Mouse (Mus musculus): ENCODE data around the gene Ptprm. TPM values are rescaled to one million over a fixed set of nuclear protein-coding genes. Genes with fewer than 3 reads are reported as not detected.

Ptprm gene
- polyA plus RNA-seq, 1 experiment from 2014 or later, result 10.3 TPM

- Histone ChIP-seq H3K4me1 (ENCODE audit: control insufficient read depth, insufficient read depth, low read length) (no peaks in the 10 kb centered on the region), H3K4me2 (ENCODE audit: low read depth, low read length) (no peak overlapping the region), H3K4me3 (ENCODE audit: low read depth, low read length) (no peak overlapping the region), H3K9ac (replicated peaks; ENCODE audit: low read length) (no peak overlapping the region), H3K27ac (replicated peaks; ENCODE audit: low read depth, low read length) (no peak overlapping the region), H3K36me3 (replicated peaks; ENCODE audit: control insufficient read depth, insufficient read depth, low read depth, low read length) (no peaks in the 10 kb centered on the region), H3K27me3 (ENCODE audit: control insufficient read depth, insufficient read depth, low read length) (no peaks in the 10 kb centered on the region), H3K9me3 (replicated peaks; ENCODE audit: control insufficient read depth, low read length) (no peaks in the 10 kb centered on the region)
- no peak for ATAC-seq (replicated peaks; ENCODE audit: insufficient number of reproducible peaks, low FRiP score, low TSS enrichment, low read depth)
- DNase-seq (ENCODE audit: low spot score), result no peak
- WGBS, result 85% methylated on average over 2 of the region's 2 CpGs
These were observed 188.4 kb downstream of the Ptprm start for GRCm38 (mm10) chr17:67165876-67166275.

GRCm38 (mm10) chr17:67159611-67160010 lies 194.6 kb downstream of the Ptprm start:
- Histone ChIP-seq H3K27me3 (ENCODE audit: control insufficient read depth, insufficient read depth, low read length) (no peaks in the 10 kb centered on the region), H3K4me2 (ENCODE audit: low read depth, low read length) (no peak overlapping the region), H3K9me3 (replicated peaks; ENCODE audit: control insufficient read depth, low read length) (no peaks in the 10 kb centered on the region), H3K9ac (replicated peaks; ENCODE audit: low read length) (no peak overlapping the region), H3K36me3 (replicated peaks; ENCODE audit: control insufficient read depth, insufficient read depth, low read depth, low read length) (no peaks in the 10 kb centered on the region), H3K4me1 (ENCODE audit: control insufficient read depth, insufficient read depth, low read length) (no peaks in the 10 kb centered on the region), H3K27ac (replicated peaks; ENCODE audit: low read depth, low read length) (no peak overlapping the region), H3K4me3 (ENCODE audit: low read depth, low read length) (no peak overlapping the region)
- 83% methylated on average over 8 of the region's 8 CpGs for WGBS
- ATAC-seq (replicated peaks; ENCODE audit: insufficient number of reproducible peaks, low FRiP score, low TSS enrichment, low read depth), result no peak
- DNase-seq (ENCODE audit: low spot score), result no peak

- Histone ChIP-seq H3K9ac (replicated peaks; ENCODE audit: low read length) (no peak overlapping the region), H3K4me3 (ENCODE audit: low read depth, low read length) (no peak overlapping the region), H3K27ac (replicated peaks; ENCODE audit: low read depth, low read length) (no peak overlapping the region), H3K27me3 (ENCODE audit: control insufficient read depth, insufficient read depth, low read length) (no peaks in the 10 kb centered on the region), H3K4me1 (ENCODE audit: control insufficient read depth, insufficient read depth, low read length) (no peaks in the 10 kb centered on the region), H3K36me3 (replicated peaks; ENCODE audit: control insufficient read depth, insufficient read depth, low read depth, low read length) (no peaks in the 10 kb centered on the region), H3K4me2 (ENCODE audit: low read depth, low read length) (no peak overlapping the region), H3K9me3 (replicated peaks; ENCODE audit: control insufficient read depth, low read length) (no peaks in the 10 kb centered on the region)
- no peak for ATAC-seq (replicated peaks; ENCODE audit: insufficient number of reproducible peaks, low FRiP score, low TSS enrichment, low read depth)
- WGBS, result 83% methylated on average over 7 of the region's 7 CpGs
- DNase-seq (ENCODE audit: low spot score), result no peak
These were observed 197.0 kb downstream of the Ptprm start for GRCm38 (mm10) chr17:67157089-67157752.

GRCm38 (mm10) chr17:67152218-67152617 lies 202.0 kb downstream of the Ptprm start:
- Histone ChIP-seq H3K27ac (replicated peaks; ENCODE audit: low read depth, low read length) (no peak overlapping the region), H3K36me3 (replicated peaks; ENCODE audit: control insufficient read depth, insufficient read depth, low read depth, low read length) (no peaks in the 10 kb centered on the region), H3K4me2 (ENCODE audit: low read depth, low read length) (no peak overlapping the region), H3K9ac (replicated peaks; ENCODE audit: low read length) (no peak overlapping the region), H3K4me3 (ENCODE audit: low read depth, low read length) (no peak overlapping the region), H3K27me3 (ENCODE audit: control insufficient read depth, insufficient read depth, low read length) (no peaks in the 10 kb centered on the region), H3K4me1 (ENCODE audit: control insufficient read depth, insufficient read depth, low read length) (no peaks in the 10 kb centered on the region), H3K9me3 (replicated peaks; ENCODE audit: control insufficient read depth, low read length) (no peaks in the 10 kb centered on the region)
- WGBS, result 85% methylated on average over 3 of the region's 3 CpGs
- ATAC-seq (replicated peaks; ENCODE audit: insufficient number of reproducible peaks, low FRiP score, low TSS enrichment, low read depth), result no peak
- no peak for DNase-seq (ENCODE audit: low spot score)

DNA sequence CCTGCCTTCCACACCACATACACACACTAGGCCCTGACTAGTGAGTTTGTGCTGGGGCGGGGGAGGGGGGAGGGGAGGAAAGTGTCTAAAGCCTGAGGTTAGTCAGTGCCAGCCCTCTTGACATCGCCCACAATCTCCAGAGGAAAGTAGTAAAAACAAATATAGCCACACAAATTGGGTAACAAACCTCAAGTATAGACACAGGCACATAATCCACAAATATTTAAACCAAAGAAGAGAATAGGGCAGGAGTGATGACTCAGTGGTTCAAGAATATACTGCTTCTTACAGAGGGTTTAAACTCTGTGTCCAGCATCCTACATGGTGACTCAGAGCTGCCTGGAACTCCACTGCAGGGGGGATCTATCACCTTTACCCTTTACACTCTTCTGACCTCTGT lies 203.8 kb downstream of the Ptprm start:
- ATAC-seq (replicated peaks; ENCODE audit: insufficient number of reproducible peaks, low FRiP score, low TSS enrichment, low read depth), result no peak
- Histone ChIP-seq H3K27me3 (ENCODE audit: control insufficient read depth, insufficient read depth, low read length) (no peaks in the 10 kb centered on the region), H3K9me3 (replicated peaks; ENCODE audit: control insufficient read depth, low read length) (no peaks in the 10 kb centered on the region), H3K4me2 (ENCODE audit: low read depth, low read length) (no peak overlapping the region), H3K36me3 (replicated peaks; ENCODE audit: control insufficient read depth, insufficient read depth, low read depth, low read length) (no peaks in the 10 kb centered on the region), H3K27ac (replicated peaks; ENCODE audit: low read depth, low read length) (no peak overlapping the region), H3K9ac (replicated peaks; ENCODE audit: low read length) (no peak overlapping the region), H3K4me1 (ENCODE audit: control insufficient read depth, insufficient read depth, low read length) (no peaks in the 10 kb centered on the region), H3K4me3 (ENCODE audit: low read depth, low read length) (no peak overlapping the region)
- WGBS, result 73% methylated on average over 2 of the region's 2 CpGs
- DNase-seq (ENCODE audit: low spot score), result no peak

- Histone ChIP-seq H3K4me3 (ENCODE audit: low read depth, low read length) (no peak overlapping the region), H3K4me2 (ENCODE audit: low read depth, low read length) (no peak overlapping the region), H3K4me1 (ENCODE audit: control insufficient read depth, insufficient read depth, low read length) (no peaks in the 10 kb centered on the region), H3K9me3 (replicated peaks; ENCODE audit: control insufficient read depth, low read length) (no peaks in the 10 kb centered on the region), H3K9ac (replicated peaks; ENCODE audit: low read length) (no peak overlapping the region), H3K36me3 (replicated peaks; ENCODE audit: control insufficient read depth, insufficient read depth, low read depth, low read length) (no peaks in the 10 kb centered on the region), H3K27me3 (ENCODE audit: control insufficient read depth, insufficient read depth, low read length) (no peaks in the 10 kb centered on the region), H3K27ac (replicated peaks; ENCODE audit: low read depth, low read length) (no peak overlapping the region)
- ATAC-seq (replicated peaks; ENCODE audit: insufficient number of reproducible peaks, low FRiP score, low TSS enrichment, low read depth) (no peak), DNase-seq (ENCODE audit: low spot score) (no peak)
- 78% methylated on average over 4 of the region's 4 CpGs for whole genome bisulfite sequencing
These were observed 212.0 kb downstream of the Ptprm start for GRCm38 (mm10) chr17:67142183-67142756.

- Histone ChIP-seq H3K4me1 (ENCODE audit: control insufficient read depth, insufficient read depth, low read length) (no peaks in the 10 kb centered on the region), H3K36me3 (replicated peaks; ENCODE audit: control insufficient read depth, insufficient read depth, low read depth, low read length) (no peaks in the 10 kb centered on the region), H3K27me3 (ENCODE audit: control insufficient read depth, insufficient read depth, low read length) (no peaks in the 10 kb centered on the region), H3K4me3 (ENCODE audit: low read depth, low read length) (no peak overlapping the region), H3K9ac (replicated peaks; ENCODE audit: low read length) (no peak overlapping the region), H3K4me2 (ENCODE audit: low read depth, low read length) (no peak overlapping the region), H3K27ac (replicated peaks; ENCODE audit: low read depth, low read length) (no peak overlapping the region), H3K9me3 (replicated peaks; ENCODE audit: control insufficient read depth, low read length) (no peaks in the 10 kb centered on the region)
- peak; percentile 32 for DNase-seq (ENCODE audit: low spot score)
- WGBS, result 31% methylated on average over 1 of the region's 1 CpGs
- ATAC-seq (replicated peaks; ENCODE audit: insufficient number of reproducible peaks, low FRiP score, low TSS enrichment, low read depth), result no peak
These were observed 213.8 kb downstream of the Ptprm start for GRCm38 (mm10) chr17:67140502-67140901.

DNA sequence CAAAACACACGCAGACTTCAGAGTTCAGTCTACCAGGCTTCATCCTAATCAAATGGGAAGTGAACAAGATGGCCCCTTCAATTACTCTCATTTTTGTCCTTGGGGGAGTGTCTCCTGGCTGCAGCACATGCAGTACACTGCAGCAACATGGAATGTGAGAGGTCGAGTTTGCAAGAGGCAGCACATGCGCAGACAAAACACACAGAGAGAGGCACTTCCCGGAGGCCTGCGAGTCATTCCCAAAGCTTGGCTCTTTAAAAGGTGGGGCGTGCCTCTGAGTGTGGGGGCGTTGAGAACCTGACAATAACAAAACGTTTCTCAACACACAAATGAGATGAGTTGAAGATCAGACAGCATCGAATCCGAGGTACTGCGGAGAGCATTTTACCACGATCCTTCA lies 215.3 kb downstream of the Ptprm start:
- ATAC-seq (replicated peaks; ENCODE audit: insufficient number of reproducible peaks, low FRiP score, low TSS enrichment, low read depth) (no peak), DNase-seq (ENCODE audit: low spot score) (no peak)
- Histone ChIP-seq H3K9ac (replicated peaks; ENCODE audit: low read length) (no peak overlapping the region), H3K4me1 (ENCODE audit: control insufficient read depth, insufficient read depth, low read length) (no peaks in the 10 kb centered on the region), H3K9me3 (replicated peaks; ENCODE audit: control insufficient read depth, low read length) (no peaks in the 10 kb centered on the region), H3K4me2 (ENCODE audit: low read depth, low read length) (no peak overlapping the region), H3K27ac (replicated peaks; ENCODE audit: low read depth, low read length) (no peak overlapping the region), H3K4me3 (ENCODE audit: low read depth, low read length) (no peak overlapping the region), H3K27me3 (ENCODE audit: control insufficient read depth, insufficient read depth, low read length) (no peaks in the 10 kb centered on the region), H3K36me3 (replicated peaks; ENCODE audit: control insufficient read depth, insufficient read depth, low read depth, low read length) (no peaks in the 10 kb centered on the region)
- WGBS, result 68% methylated on average over 12 of the region's 12 CpGs
